Mouse (Mus musculus): Measurements from ENCODE around the gene Krt32. TPM values are rescaled to one million over a fixed set of nuclear protein-coding genes. Genes with fewer than 3 reads are reported as not detected.
A peak's percentile ranks its signal among the peaks of the same experiment; 100 is the strongest.

The Krt32 gene
- total and polyA plus RNA-seq, 3 experiments = not detected

DNA sequence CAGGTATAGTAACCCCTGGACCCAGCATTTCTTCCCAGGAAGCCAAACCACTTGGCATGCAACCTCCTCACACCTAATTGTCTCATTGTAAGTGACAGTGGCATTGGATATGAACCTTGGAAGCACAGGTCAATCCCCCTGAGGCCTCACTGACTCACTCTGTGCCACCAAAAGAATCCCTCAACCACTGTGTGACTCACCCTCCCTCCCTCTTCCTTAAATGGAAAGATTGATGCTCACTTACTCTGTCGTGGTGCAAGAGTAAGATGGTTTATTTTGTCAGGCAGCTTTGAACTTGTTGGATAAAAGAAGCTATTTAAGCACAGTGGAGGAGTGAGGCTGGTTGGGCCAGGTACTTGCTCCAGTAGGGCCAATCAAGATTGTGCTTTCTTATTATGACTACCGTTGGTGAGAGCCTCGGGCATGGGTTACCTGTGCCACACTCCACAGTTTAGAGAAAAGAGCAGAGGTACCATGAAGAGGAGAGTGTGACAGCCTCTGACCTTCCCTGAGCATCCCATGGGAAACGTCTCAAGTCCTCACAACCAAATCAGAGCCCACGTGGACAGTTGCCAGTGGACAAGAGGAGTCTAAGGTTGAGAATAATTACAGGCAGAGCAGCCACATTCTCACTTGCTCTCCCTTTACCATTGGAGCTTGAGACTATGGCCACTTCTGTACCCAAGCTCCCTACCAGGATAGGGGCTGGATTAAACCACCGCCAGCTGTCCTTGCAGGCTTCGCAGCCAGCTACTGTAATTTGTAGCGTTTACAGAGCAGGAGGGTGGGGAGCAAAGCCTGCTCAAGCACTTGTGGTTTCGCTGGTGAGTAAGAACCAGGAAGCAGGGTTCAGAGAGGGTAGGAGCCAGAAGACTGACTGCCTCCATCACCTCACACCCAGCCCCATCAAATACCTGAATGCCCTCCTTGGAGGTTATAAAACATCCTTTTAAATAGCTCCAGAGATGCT is 32.1 kb downstream of the Krt32 start:
- H3K9ac ChIP-seq (ENCODE audit: insufficient read depth, low read depth) = no peak overlapping the region
- peaks cover 87% of the 10 kb centered on the region for H3K27me3 ChIP-seq (replicated peaks)
- in situ Hi-C loops (cut with MboI; ENCODE audit: low pct_ligation_motif_present, low pct_unique_long_range_greater_than_20kb, low sequenced_read_pairs) (no loop called here), dilution Hi-C loops (cut with MboI; ENCODE audit: extremely low pct_ligation_motif_present, extremely low pct_unique_long_range_greater_than_20kb, low sequenced_read_pairs) (no loop called here)
- no peak for TF ChIP-seq RAD21 (IDR thresholded peaks at IDR 0.05; ENCODE audit: low read depth, low read length)
- no peak for TF ChIP-seq TBP (conservative IDR thresholded peaks at IDR 0.05; ENCODE audit: low read depth, low read length)
- no peak for TF ChIP-seq UBTF (IDR thresholded peaks at IDR 0.05; ENCODE audit: low read depth, low read length)
- TF ChIP-seq EP300 (IDR thresholded peaks at IDR 0.05; ENCODE audit: low read length) = no peak
- TF ChIP-seq MYC (IDR thresholded peaks at IDR 0.05; ENCODE audit: low read depth, low read length) = no peak
- TF ChIP-seq TCF12 (IDR thresholded peaks at IDR 0.05; ENCODE audit: low read depth, low read length) = no peak
- TF ChIP-seq MAFK (IDR thresholded peaks at IDR 0.05; ENCODE audit: insufficient replicate concordance, low read length) = no peak
- TF ChIP-seq IRF4 (IDR thresholded peaks at IDR 0.05; ENCODE audit: low read depth, low read length) = no peak
- TF ChIP-seq ELF1 (IDR thresholded peaks at IDR 0.05; ENCODE audit: low read depth, low read length) = no peak
- H3K36me3 ChIP-seq (replicated peaks in 1 of 2; ENCODE audit: control insufficient read depth in 1 of 2, insufficient read depth in 1 of 2, low read length in 1 of 2) = no peaks in the 10 kb centered on the region
- no peak overlapping the region for H3K4me3 ChIP-seq (replicated peaks in 1 of 3; ENCODE audit: low read depth in 2 of 3, low read length in 2 of 3, poor library complexity in 1 of 3)
- H3K27ac ChIP-seq (ENCODE audit: insufficient read depth, low read depth) = no peak overlapping the region
- no peaks in the 10 kb centered on the region for H3K79me2 ChIP-seq (replicated peaks; ENCODE audit: control insufficient read depth, extremely low read depth, insufficient read depth, poor library complexity, severe bottlenecking)
- peak; percentile 17 for DNase-seq (ENCODE audit: extremely low read depth)
- no peaks in the 10 kb centered on the region for H3K9me3 ChIP-seq (replicated peaks; ENCODE audit: low read length)
- no peaks in the 10 kb centered on the region for H3K4me1 ChIP-seq (ENCODE audit: control insufficient read depth in 1 of 2, insufficient read depth in 2 of 2)
- H3K4me2 ChIP-seq (ENCODE audit: insufficient read depth, low read depth, poor library complexity, severe bottlenecking) = no peak overlapping the region

DNA sequence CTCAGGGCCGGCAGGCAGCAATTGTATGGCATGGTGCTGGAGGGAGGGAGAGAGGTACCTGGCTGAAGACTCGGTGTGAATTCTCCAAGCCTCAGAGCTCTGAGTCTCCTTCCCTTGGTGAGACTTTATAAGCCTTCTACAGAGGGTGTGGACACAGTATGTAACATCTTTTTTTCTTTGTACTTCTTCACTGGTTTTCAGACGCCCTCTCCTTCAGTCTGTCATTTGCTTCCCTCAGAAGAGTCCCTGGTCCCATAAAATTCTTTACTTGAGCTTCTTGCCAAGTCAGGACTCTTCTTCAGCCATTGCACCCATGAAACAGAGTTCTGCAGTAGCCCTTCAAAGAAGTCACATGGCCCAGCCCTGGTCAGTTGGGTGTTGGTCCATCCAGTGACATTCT is 37.6 kb downstream of the Krt32 start, which contains the start of gene Krt31:
Krt31 (minus strand) TSS at position 101 of the 400 bp plus-strand sequence.
- dilution Hi-C loops (cut with MboI; ENCODE audit: extremely low pct_ligation_motif_present, extremely low pct_unique_long_range_greater_than_20kb, low sequenced_read_pairs) (no loop called here), in situ Hi-C loops (cut with MboI; ENCODE audit: low pct_ligation_motif_present, low pct_unique_long_range_greater_than_20kb, low sequenced_read_pairs) (no loop called here)
- peaks cover 82% of the 10 kb centered on the region for H3K27me3 ChIP-seq (replicated peaks)
- H3K79me2 ChIP-seq (replicated peaks; ENCODE audit: control insufficient read depth, extremely low read depth, insufficient read depth, poor library complexity, severe bottlenecking) = no peaks in the 10 kb centered on the region
- no peaks in the 10 kb centered on the region for H3K9me3 ChIP-seq (replicated peaks; ENCODE audit: low read length)
- no peak for TF ChIP-seq MAX (IDR thresholded peaks at IDR 0.05; ENCODE audit: low read length)
- TF ChIP-seq MEF2A (IDR thresholded peaks at IDR 0.05; ENCODE audit: borderline replicate concordance, low read depth, low read length) = no peak
- no peak for TF ChIP-seq ZC3H11A (IDR thresholded peaks at IDR 0.05; ENCODE audit: low read depth, low read length)
- no peak for TF ChIP-seq CHD2 (IDR thresholded peaks at IDR 0.05; ENCODE audit: low read length)
- no peak for TF ChIP-seq POLR2AphosphoS2 (IDR thresholded peaks at IDR 0.05; ENCODE audit: low read depth, low read length)
- no peak for TF ChIP-seq ZKSCAN1 (IDR thresholded peaks at IDR 0.05; ENCODE audit: borderline replicate concordance, low read depth, low read length)
- TF ChIP-seq SIN3A (IDR thresholded peaks at IDR 0.05; ENCODE audit: low read length) = no peak
- TF ChIP-seq E2F4 (IDR thresholded peaks at IDR 0.05; ENCODE audit: insufficient replicate concordance, low read depth, low read length) = no peak
- TF ChIP-seq IRF4 (IDR thresholded peaks at IDR 0.05; ENCODE audit: low read depth, low read length) = no peak
- TF ChIP-seq RAD21 (IDR thresholded peaks at IDR 0.05; ENCODE audit: low read depth, low read length) = no peak
- no peak for TF ChIP-seq TBP (conservative IDR thresholded peaks at IDR 0.05; ENCODE audit: low read depth, low read length)
- TF ChIP-seq KAT2A (IDR thresholded peaks at IDR 0.05; ENCODE audit: insufficient replicate concordance, low read length) = no peak
- TF ChIP-seq RCOR1 (conservative IDR thresholded peaks at IDR 0.05; ENCODE audit: low read depth, low read length) = no peak
- TF ChIP-seq UBTF (IDR thresholded peaks at IDR 0.05; ENCODE audit: low read depth, low read length) = no peak
- H3K4me2 ChIP-seq (ENCODE audit: insufficient read depth, low read depth, poor library complexity, severe bottlenecking) = no peak within 1 kb of the TSS
- no peaks in the 10 kb centered on the region for H3K4me1 ChIP-seq (ENCODE audit: control insufficient read depth in 1 of 2, insufficient read depth in 2 of 2)
- no peaks in the 10 kb centered on the region for H3K36me3 ChIP-seq (replicated peaks in 1 of 2; ENCODE audit: control insufficient read depth in 1 of 2, insufficient read depth in 1 of 2, low read length in 1 of 2)
- no peak within 1 kb of the TSS for H3K4me3 ChIP-seq (replicated peaks in 1 of 3; ENCODE audit: low read depth in 2 of 3, low read length in 2 of 3, poor library complexity in 1 of 3)
- H3K27ac ChIP-seq (ENCODE audit: insufficient read depth, low read depth) = no peak within 1 kb of the TSS
- H3K9ac ChIP-seq (ENCODE audit: insufficient read depth, low read depth) = no peak within 1 kb of the TSS
- DNase-seq (ENCODE audit: extremely low read depth) = no peak

Data from CH12.LX (cell line).